Mouse (Mus musculus): ENCODE measurements around the gene Slc5a2. TPM values are rescaled to one million over a fixed set of nuclear protein-coding genes. Genes with fewer than 3 reads are reported as not detected.

Gene Slc5a2
- polyA plus RNA-seq, 1 experiment from 2014 or later, result 0.22 TPM

- no peak for ATAC-seq (ENCODE audit: insufficient number of reproducible peaks, insufficient read depth, low FRiP score, low read depth)
- Histone ChIP-seq H3K27me3 (ENCODE audit: control insufficient read depth, insufficient read depth, low read length) (no peaks in the 10 kb centered on the region), H3K9me3 (ENCODE audit: control insufficient read depth, low read length) (no peaks in the 10 kb centered on the region), H3K36me3 (ENCODE audit: control insufficient read depth, insufficient read depth, low read length) (peaks cover 67% of the 10 kb centered on the region), H3K4me1 (ENCODE audit: control insufficient read depth in 2 of 2, insufficient read depth in 2 of 2, low read length in 2 of 2) (peaks cover 19 to 30% of the 10 kb centered on the region in 2 experiments), H3K9ac (ENCODE audit: low read length) (no peak overlapping the region), H3K4me2 (ENCODE audit: low read length) (no peak overlapping the region), H3K4me3 (ENCODE audit: control insufficient read depth in 1 of 2, insufficient read depth in 1 of 2, low read depth in 1 of 2, low read length in 2 of 2) (no peak overlapping the region), H3K27ac (replicated peaks in 1 of 2; ENCODE audit: control insufficient read depth in 1 of 2, insufficient read depth in 1 of 2, low read depth in 2 of 2, low read length in 2 of 2) (no peak overlapping the region)
- 36% methylated on average over 24 of the region's 24 CpGs for WGBS
Measured at GRCm38 (mm10) chr7:128252609-128253008, 12.8 kb upstream of the Slc5a2 start.

GRCm38 (mm10) chr7:128254978-128255377 lies 10.5 kb upstream of the Slc5a2 start:
- peaks cover 47% of the 10 kb centered on the region for H3K36me3 ChIP-seq (ENCODE audit: control insufficient read depth, insufficient read depth, low read length)
- peaks cover 12 to 14% of the 10 kb centered on the region in 2 experiments for H3K4me1 ChIP-seq (ENCODE audit: control insufficient read depth in 2 of 2, insufficient read depth in 2 of 2, low read length in 2 of 2)
- H3K9ac ChIP-seq (ENCODE audit: low read length), result no peak overlapping the region
- no peaks in the 10 kb centered on the region for H3K27me3 ChIP-seq (ENCODE audit: control insufficient read depth, insufficient read depth, low read length)
- no peak for ATAC-seq (ENCODE audit: insufficient number of reproducible peaks, insufficient read depth, low FRiP score, low read depth)
- H3K27ac ChIP-seq (replicated peaks in 1 of 2; ENCODE audit: control insufficient read depth in 1 of 2, insufficient read depth in 1 of 2, low read depth in 2 of 2, low read length in 2 of 2), result no peak overlapping the region
- 60% methylated on average over 2 of the region's 2 CpGs for WGBS
- no peak overlapping the region for H3K4me2 ChIP-seq (ENCODE audit: low read length)
- no peaks in the 10 kb centered on the region for H3K9me3 ChIP-seq (ENCODE audit: control insufficient read depth, low read length)
- H3K4me3 ChIP-seq (ENCODE audit: control insufficient read depth in 1 of 2, insufficient read depth in 1 of 2, low read depth in 1 of 2, low read length in 2 of 2), result no peak overlapping the region

GRCm38 (mm10) chr7:128255757-128256156 lies 9.7 kb upstream of the Slc5a2 start:
- H3K27me3 ChIP-seq (ENCODE audit: control insufficient read depth, insufficient read depth, low read length), result no peaks in the 10 kb centered on the region
- no peak overlapping the region for H3K9ac ChIP-seq (ENCODE audit: low read length)
- 88% methylated on average over 5 of the region's 5 CpGs for WGBS
- no peaks in the 10 kb centered on the region for H3K9me3 ChIP-seq (ENCODE audit: control insufficient read depth, low read length)
- H3K4me3 ChIP-seq (ENCODE audit: control insufficient read depth in 1 of 2, insufficient read depth in 1 of 2, low read depth in 1 of 2, low read length in 2 of 2), result no peak overlapping the region
- peaks cover 12 to 14% of the 10 kb centered on the region in 2 experiments for H3K4me1 ChIP-seq (ENCODE audit: control insufficient read depth in 2 of 2, insufficient read depth in 2 of 2, low read length in 2 of 2)
- peaks cover 39% of the 10 kb centered on the region for H3K36me3 ChIP-seq (ENCODE audit: control insufficient read depth, insufficient read depth, low read length)
- H3K4me2 ChIP-seq (ENCODE audit: low read length), result no peak overlapping the region
- H3K27ac ChIP-seq (replicated peaks in 1 of 2; ENCODE audit: control insufficient read depth in 1 of 2, insufficient read depth in 1 of 2, low read depth in 2 of 2, low read length in 2 of 2), result no peak overlapping the region
- no peak for ATAC-seq (ENCODE audit: insufficient number of reproducible peaks, insufficient read depth, low FRiP score, low read depth)

- Histone ChIP-seq H3K9me3 (ENCODE audit: control insufficient read depth, low read length) (no peaks in the 10 kb centered on the region), H3K27me3 (ENCODE audit: control insufficient read depth, insufficient read depth, low read length) (no peaks in the 10 kb centered on the region), H3K27ac (replicated peaks in 1 of 2; ENCODE audit: control insufficient read depth in 1 of 2, insufficient read depth in 1 of 2, low read depth in 2 of 2, low read length in 2 of 2) (peak overlapping the region in 1 of 2 experiments; percentile 62; a peak in 2 of 4 replicates), H3K9ac (ENCODE audit: low read length) (peak overlapping the region; percentile 21), H3K4me2 (ENCODE audit: low read length) (peak overlapping the region; percentile 32), H3K4me1 (ENCODE audit: control insufficient read depth in 2 of 2, insufficient read depth in 2 of 2, low read length in 2 of 2) (peaks cover 12 to 14% of the 10 kb centered on the region in 2 experiments), H3K36me3 (ENCODE audit: control insufficient read depth, insufficient read depth, low read length) (peaks cover 28% of the 10 kb centered on the region), H3K4me3 (ENCODE audit: control insufficient read depth in 1 of 2, insufficient read depth in 1 of 2, low read depth in 1 of 2, low read length in 2 of 2) (no peak overlapping the region)
- ATAC-seq (ENCODE audit: insufficient number of reproducible peaks, insufficient read depth, low FRiP score, low read depth), result 0 out of 2 replicates have a peak, but pooled peaks have one; percentile 40
- WGBS, result 12% methylated on average over 5 of the region's 5 CpGs
Measured at GRCm38 (mm10) chr7:128256783-128257334, 8.6 kb upstream of the Slc5a2 start.

GRCm38 (mm10) chr7:128266056-128266455 lies 599 bp downstream of the Slc5a2 start:
- no peaks in the 10 kb centered on the region for H3K36me3 ChIP-seq (ENCODE audit: control insufficient read depth, insufficient read depth, low read length)
- H3K9me3 ChIP-seq (ENCODE audit: control insufficient read depth, low read length), result no peaks in the 10 kb centered on the region
- peaks cover 0 to 7% of the 10 kb centered on the region in 2 experiments; a peak in 3 of 4 replicates for H3K4me1 ChIP-seq (ENCODE audit: control insufficient read depth in 2 of 2, insufficient read depth in 2 of 2, low read length in 2 of 2)
- H3K9ac ChIP-seq (ENCODE audit: low read length), result no peak overlapping the region
- ATAC-seq (ENCODE audit: insufficient number of reproducible peaks, insufficient read depth, low FRiP score, low read depth), result no peak
- no peaks in the 10 kb centered on the region for H3K27me3 ChIP-seq (ENCODE audit: control insufficient read depth, insufficient read depth, low read length)
- H3K4me2 ChIP-seq (ENCODE audit: low read length), result no peak overlapping the region
- no peak overlapping the region for H3K4me3 ChIP-seq (ENCODE audit: control insufficient read depth in 1 of 2, insufficient read depth in 1 of 2, low read depth in 1 of 2, low read length in 2 of 2)
- 75% methylated on average over 5 of the region's 5 CpGs for WGBS
- no peak overlapping the region for H3K27ac ChIP-seq (replicated peaks in 1 of 2; ENCODE audit: control insufficient read depth in 1 of 2, insufficient read depth in 1 of 2, low read depth in 2 of 2, low read length in 2 of 2)

- H3K4me1 ChIP-seq (ENCODE audit: control insufficient read depth in 2 of 2, insufficient read depth in 2 of 2, low read length in 2 of 2), result peaks cover 0 to 7% of the 10 kb centered on the region in 2 experiments; a peak in 3 of 4 replicates
- H3K9ac ChIP-seq (ENCODE audit: low read length), result no peak overlapping the region
- H3K4me2 ChIP-seq (ENCODE audit: low read length), result no peak overlapping the region
- peaks cover 12% of the 10 kb centered on the region for H3K36me3 ChIP-seq (ENCODE audit: control insufficient read depth, insufficient read depth, low read length)
- no peak for ATAC-seq (ENCODE audit: insufficient number of reproducible peaks, insufficient read depth, low FRiP score, low read depth)
- WGBS, result 61% methylated on average over 13 of the region's 13 CpGs
- no peak overlapping the region for H3K4me3 ChIP-seq (ENCODE audit: control insufficient read depth in 1 of 2, insufficient read depth in 1 of 2, low read depth in 1 of 2, low read length in 2 of 2)
- H3K27me3 ChIP-seq (ENCODE audit: control insufficient read depth, insufficient read depth, low read length), result no peaks in the 10 kb centered on the region
- no peaks in the 10 kb centered on the region for H3K9me3 ChIP-seq (ENCODE audit: control insufficient read depth, low read length)
- H3K27ac ChIP-seq (replicated peaks in 1 of 2; ENCODE audit: control insufficient read depth in 1 of 2, insufficient read depth in 1 of 2, low read depth in 2 of 2, low read length in 2 of 2), result no peak overlapping the region
Measured at GRCm38 (mm10) chr7:128267391-128267790, 1.9 kb downstream of the Slc5a2 start.

GRCm38 (mm10) chr7:128267813-128268212 lies 2.4 kb downstream of the Slc5a2 start:
- H3K9ac ChIP-seq (ENCODE audit: low read length), result no peak overlapping the region
- peaks cover 0 to 7% of the 10 kb centered on the region in 2 experiments; a peak in 3 of 4 replicates for H3K4me1 ChIP-seq (ENCODE audit: control insufficient read depth in 2 of 2, insufficient read depth in 2 of 2, low read length in 2 of 2)
- H3K36me3 ChIP-seq (ENCODE audit: control insufficient read depth, insufficient read depth, low read length), result peaks cover 15% of the 10 kb centered on the region
- no peaks in the 10 kb centered on the region for H3K27me3 ChIP-seq (ENCODE audit: control insufficient read depth, insufficient read depth, low read length)
- ATAC-seq (ENCODE audit: insufficient number of reproducible peaks, insufficient read depth, low FRiP score, low read depth), result no peak
- H3K27ac ChIP-seq (replicated peaks in 1 of 2; ENCODE audit: control insufficient read depth in 1 of 2, insufficient read depth in 1 of 2, low read depth in 2 of 2, low read length in 2 of 2), result no peak overlapping the region
- H3K4me3 ChIP-seq (ENCODE audit: control insufficient read depth in 1 of 2, insufficient read depth in 1 of 2, low read depth in 1 of 2, low read length in 2 of 2), result no peak overlapping the region
- no peak overlapping the region for H3K4me2 ChIP-seq (ENCODE audit: low read length)
- WGBS, result 76% methylated on average over 7 of the region's 7 CpGs
- no peaks in the 10 kb centered on the region for H3K9me3 ChIP-seq (ENCODE audit: control insufficient read depth, low read length)

- no peak overlapping the region for H3K9ac ChIP-seq (ENCODE audit: low read length)
- H3K27me3 ChIP-seq (ENCODE audit: control insufficient read depth, insufficient read depth, low read length), result no peaks in the 10 kb centered on the region
- H3K27ac ChIP-seq (replicated peaks in 1 of 2; ENCODE audit: control insufficient read depth in 1 of 2, insufficient read depth in 1 of 2, low read depth in 2 of 2, low read length in 2 of 2), result no peak overlapping the region
- no peak overlapping the region for H3K4me3 ChIP-seq (ENCODE audit: control insufficient read depth in 1 of 2, insufficient read depth in 1 of 2, low read depth in 1 of 2, low read length in 2 of 2)
- peak overlapping the region; percentile 30; the same call in 1 of the 2 replicates for H3K4me2 ChIP-seq (ENCODE audit: low read length)
- H3K9me3 ChIP-seq (ENCODE audit: control insufficient read depth, low read length), result no peaks in the 10 kb centered on the region
- H3K4me1 ChIP-seq (ENCODE audit: control insufficient read depth in 2 of 2, insufficient read depth in 2 of 2, low read length in 2 of 2), result peaks cover 0 to 7% of the 10 kb centered on the region in 2 experiments; a peak in 3 of 4 replicates
- 25% methylated on average over 13 of the region's 13 CpGs for WGBS
- peak; percentile 53; the same call in 1 of the 2 replicates for ATAC-seq (ENCODE audit: insufficient number of reproducible peaks, insufficient read depth, low FRiP score, low read depth)
- H3K36me3 ChIP-seq (ENCODE audit: control insufficient read depth, insufficient read depth, low read length), result peaks cover 41% of the 10 kb centered on the region
Measured at GRCm38 (mm10) chr7:128270431-128270850, 5.0 kb downstream of the Slc5a2 start.

All from heart, embryonic 14.5 days (tissue).